Mouse (Mus musculus): Measurements from ENCODE around the gene Arid5b.
A peak's percentile ranks its signal among the peaks of the same experiment; 100 is the strongest.

The Arid5b gene

DNA sequence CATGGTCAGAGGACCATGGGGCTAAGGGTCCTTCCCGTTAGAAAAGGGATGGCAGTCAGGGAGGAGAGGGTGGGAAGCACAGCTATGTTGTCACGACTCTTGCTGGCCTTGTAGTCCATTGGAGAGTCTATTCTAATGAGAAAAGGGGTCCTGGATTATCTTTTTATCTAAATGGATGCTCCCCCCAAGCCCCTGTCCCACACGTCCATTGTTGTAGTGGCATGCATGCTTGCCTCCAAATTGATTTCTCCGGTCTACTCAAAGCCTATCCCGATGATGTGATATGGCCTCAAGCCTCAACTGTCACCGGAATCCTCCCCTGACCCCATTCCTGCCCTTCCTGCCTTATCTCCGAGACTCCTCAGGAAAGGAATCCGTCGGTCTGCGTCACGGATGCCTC lies 187.5 kb downstream of the Arid5b start:
- no peak for DNase-seq (ENCODE audit: extremely low spot score, low read depth, low spot score)

DNA sequence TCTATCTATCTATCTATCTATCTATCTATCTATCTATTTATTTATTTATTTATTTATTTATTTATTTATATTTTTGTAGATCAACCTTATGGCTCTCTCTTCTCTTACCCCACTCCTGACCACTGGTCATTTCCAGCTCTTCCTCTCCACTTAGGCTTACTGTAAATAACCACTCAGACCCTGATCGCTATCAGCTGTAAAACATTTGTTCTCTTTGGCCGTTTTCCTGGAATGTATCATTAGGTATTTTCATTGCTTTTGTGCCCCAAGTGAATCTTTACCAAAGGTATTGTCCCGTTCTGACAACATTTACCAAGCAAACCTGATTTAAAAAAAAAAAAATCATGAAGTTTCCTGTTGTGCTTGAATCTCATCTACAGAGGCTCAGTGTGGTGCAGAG lies 188.0 kb downstream of the Arid5b start:
- no peak for DNase-seq (ENCODE audit: extremely low spot score, low read depth, low spot score)

DNA sequence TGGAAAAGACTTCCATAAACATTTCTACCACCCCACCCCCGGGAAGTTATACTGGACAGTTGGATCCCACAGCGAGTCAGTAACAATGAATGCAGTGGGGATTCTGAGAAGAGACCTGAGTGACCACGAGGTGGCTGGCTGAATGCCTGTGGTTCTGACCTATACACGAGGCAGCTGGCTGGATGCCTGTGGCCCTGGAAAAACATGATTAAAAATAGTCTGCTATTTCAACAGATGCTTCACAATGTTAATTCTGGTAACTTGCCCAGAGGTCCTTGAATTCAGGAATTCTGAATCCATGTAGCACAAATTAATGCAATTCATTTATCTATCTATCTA lies 188.4 kb downstream of the Arid5b start:
- no peak for DNase-seq (ENCODE audit: extremely low spot score, low read depth, low spot score)

DNA sequence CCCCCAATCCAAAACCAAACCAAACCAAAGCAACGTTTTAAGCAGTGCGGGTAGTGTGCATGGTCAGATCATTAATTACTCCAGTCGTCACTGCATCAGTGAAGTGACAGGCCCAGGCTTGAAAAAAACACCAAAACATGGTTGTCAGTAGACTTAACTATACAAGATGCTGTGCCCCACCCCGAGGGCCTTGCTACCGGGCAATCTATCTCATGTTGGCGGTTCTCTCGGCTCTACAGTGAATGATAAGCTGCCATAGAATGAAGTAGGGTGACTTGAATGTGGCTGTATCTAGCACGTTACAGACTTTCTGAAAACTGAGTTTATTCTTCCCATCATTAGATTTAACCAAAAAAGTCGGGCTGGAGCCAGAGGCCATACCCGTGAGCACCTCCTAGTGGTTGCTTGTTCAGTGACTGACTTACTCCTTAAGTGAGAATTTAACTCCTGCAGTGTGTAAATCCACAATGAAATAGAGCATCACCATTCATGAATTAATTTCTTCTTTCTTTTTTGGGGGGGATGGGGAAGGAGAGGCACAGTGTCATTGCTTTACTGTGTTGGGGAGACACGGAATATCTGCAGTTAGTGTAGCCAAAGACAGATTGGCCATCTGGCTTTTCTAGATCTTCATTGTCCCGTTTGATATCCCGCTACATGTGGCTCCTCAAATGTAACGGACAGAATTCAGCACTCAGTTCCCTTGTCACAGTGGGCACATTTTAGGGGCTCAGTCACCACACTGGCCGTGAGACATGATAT lies 188.9 kb downstream of the Arid5b start:
- DNase-seq (ENCODE audit: extremely low spot score, low read depth, low spot score), result no peak

DNA sequence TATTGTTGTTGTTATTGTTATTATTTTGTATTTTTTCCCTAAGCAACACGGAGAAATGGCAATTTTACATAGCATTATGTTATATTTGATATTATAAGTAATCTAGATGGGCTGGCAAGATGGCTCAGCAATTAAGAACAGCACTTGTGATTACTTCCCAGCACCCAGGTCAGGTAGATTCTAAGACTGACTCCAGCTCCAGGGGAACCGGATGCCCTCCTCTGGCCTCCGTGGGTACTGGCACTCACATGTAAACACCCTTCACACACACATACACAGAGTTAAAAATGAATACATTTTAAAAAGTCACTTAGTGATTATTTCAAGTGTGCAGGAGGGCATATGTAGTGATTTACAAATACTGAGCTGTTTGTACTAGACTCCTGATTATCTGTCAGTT lies 190.8 kb downstream of the Arid5b start:
- DNase-seq (ENCODE audit: extremely low spot score, low read depth, low spot score), result no peak

DNA sequence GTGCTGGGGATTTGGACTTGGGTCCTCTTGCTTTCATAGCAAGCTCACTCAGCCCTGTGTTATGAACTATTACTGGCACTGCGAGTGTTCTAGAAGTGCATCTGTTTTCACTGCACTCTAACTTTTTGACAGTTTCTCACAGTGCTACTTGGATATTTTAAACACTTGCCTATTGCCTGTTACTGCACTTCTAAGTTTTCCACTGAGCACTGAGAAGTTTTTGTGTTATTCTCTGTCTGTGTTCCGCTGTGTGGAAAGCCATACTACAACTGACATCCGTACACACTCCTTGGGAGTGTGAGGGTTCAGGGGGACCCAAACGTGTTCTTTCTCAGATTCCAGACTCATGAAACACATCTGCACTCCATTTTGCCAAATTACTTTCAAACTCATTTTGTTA lies 191.6 kb downstream of the Arid5b start:
- no peak for DNase-seq (ENCODE audit: extremely low spot score, low read depth, low spot score)

DNA sequence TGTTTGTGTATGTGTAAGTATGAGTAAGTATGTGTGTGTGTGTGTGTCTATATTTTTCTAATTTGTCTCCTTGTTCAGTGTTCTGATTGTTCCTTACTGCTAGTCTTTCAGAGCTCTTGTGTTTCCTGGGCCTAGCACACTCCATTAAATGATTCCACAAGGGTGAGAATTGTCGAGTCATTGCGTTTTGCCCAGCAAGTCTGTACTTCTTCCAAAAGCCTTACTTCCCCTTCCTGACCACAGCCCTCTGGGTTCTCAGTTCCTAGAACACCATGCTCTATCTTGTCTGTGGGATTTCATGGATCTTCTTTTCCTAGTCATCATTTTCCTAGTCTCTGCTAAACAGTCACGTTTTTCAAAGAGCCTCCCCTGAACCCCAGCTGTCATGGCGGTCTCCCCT lies 193.0 kb downstream of the Arid5b start:
- no peak for DNase-seq (ENCODE audit: extremely low spot score, low read depth, low spot score)

DNA sequence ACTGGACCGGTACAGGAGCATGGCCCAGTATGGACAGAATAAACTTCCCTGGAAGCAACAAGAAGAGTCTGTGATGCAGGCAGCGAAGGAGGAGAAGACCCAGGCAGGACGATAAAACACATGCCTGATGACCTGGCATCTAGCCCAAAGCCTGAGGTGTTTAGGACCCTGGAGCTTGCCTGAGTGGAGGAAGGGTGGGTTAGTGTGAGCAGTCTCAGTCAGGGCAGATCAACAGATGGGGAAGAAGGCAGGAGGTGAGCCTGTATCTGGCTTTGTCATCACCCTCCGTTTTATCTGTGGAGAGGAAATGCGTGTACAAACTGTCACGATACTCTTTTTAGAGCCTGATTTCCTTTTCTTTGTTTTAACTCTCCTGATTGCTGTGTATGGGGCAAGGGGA lies 196.8 kb downstream of the Arid5b start:
- DNase-seq (ENCODE audit: extremely low spot score, low read depth, low spot score), result no peak

DNA sequence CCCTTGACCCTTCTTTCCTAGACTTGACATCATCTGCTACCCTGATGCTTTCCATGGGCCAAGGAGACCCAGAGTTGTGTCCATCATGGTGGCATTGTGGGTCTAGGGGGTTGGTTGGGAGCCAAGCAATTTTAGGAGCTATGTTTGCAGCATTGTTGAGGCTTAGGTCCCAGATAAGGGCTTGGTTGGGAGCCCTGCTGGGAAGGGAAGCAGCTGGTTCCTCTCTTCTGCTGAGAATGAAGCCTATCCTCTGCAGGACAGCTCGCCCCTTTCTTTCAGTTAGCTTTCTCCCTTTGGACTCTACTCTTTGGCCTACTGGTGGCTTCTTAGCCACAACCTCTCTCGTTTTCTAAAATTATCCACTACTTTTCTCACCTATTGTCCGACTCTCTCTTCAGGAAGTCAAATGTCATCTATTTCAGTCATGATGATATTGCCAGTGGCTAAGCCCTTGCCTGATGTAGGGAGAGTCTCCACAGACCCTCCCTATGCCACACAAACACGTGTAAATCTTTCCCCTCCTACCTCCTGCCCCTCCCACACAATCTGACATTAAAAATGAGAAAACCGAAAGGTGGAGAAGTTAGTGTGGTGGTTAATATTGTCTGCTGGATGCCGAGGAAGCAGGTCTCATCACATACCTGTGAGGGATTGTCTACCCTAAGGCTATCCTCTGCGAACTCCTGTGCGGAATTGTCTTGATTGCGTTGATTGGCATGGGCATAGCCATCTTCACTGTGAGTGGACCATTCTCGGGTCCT lies 198.4 kb downstream of the Arid5b start:
- no peak for DNase-seq (ENCODE audit: extremely low spot score, low read depth, low spot score)

DNA sequence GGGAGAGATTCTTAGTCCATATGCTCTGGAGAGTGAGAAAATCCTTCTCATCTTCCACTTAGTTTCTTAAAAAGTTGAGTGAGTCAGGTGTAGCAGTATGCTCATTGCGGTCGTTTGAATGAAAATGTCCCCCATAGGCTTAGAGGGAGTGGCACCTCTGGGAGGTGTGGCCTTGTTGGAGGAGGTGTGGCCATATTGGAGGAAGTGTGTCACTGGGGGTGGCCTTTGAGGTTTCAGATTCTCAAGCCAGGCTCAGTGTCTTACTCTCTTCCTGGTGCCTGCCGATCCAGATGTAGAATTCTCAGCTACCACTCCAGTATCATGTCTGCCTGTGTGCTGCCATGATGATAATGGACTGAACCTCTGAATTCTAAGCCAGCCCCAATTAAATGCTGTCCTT lies 199.8 kb downstream of the Arid5b start:
- DNase-seq (ENCODE audit: extremely low spot score, low read depth, low spot score), result no peak

DNA sequence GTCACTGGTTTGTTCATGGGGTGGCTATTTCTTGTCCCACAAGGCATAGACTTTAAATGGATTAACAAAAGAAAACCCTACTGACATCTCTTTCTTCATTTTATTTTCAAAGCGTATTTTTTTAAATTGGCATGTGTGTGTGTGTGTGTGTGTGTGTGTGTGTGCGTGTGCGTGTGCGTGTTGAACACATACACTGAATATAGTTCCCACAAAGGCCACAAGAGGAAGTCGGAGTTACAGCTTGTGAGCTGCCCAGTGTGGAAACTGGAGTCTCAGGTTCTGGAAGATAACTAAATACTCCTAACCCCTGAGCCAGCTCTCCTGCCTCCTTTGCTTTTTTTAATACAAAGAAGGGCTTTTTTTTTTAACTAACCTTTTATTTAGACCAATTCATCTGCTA lies 203.4 kb downstream of the Arid5b start:
- no peak for DNase-seq (ENCODE audit: extremely low spot score, low read depth, low spot score)

DNA sequence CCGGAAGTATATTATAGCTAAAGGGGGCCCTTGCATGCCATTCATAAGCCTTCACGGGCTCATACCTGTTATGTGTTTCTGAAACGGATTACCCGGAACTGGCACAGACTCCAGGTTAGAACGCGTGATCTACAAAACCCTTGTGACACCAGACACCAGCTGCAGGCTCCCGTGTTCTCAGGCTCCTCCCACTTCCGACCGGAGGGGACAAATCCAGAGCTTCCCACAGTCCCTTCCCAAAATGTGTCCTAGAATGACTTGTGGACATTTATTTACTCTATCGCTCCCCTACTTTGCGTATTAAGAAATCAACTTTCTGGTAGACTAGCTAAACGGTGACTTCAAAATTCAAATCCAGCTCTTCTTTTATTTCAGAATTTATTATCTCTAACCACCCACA lies 204.2 kb downstream of the Arid5b start:
- DNase-seq (ENCODE audit: extremely low spot score, low read depth, low spot score), result no peak

DNA sequence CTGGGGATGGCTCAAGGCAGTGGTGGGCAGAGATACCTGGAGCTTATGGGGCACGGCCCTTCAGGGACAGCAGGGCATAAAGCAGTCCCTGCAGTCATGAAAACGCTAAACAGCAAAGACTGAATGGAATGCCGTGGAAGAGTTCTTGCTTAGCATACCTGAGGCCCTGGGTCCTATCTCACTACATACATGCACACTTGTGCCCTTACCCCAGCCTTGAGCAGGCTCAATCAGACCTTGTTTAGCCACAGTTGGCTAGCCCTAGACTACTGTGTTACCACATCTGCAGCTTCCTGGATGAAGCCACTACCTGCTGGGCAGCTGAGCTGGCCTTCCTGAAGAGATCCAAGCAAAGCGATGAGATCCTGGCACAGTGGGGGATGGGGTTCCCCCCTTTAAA lies 205.9 kb downstream of the Arid5b start:
- DNase-seq (ENCODE audit: extremely low spot score, low read depth, low spot score), result no peak

DNA sequence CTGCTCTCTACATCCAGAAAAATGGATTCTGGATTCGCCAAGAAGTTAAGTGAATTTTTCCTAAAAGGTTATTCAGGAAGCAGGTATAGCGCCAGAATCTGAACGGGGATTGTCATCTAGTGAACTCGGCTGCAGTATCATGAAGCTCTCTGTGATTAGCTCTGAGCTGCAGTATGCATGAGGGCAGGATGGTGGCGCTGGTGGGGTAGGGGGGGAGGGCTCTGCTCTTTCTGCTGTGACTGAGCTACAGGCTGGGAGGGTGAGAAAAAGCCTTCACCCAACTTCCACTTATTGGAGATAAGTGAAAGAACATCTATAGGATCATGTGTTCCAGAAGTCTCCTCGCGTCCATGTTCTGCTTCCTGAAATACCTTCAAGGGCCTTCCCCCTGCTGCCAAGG lies 207.5 kb downstream of the Arid5b start:
- DNase-seq (ENCODE audit: extremely low spot score, low read depth, low spot score), result no peak

DNA sequence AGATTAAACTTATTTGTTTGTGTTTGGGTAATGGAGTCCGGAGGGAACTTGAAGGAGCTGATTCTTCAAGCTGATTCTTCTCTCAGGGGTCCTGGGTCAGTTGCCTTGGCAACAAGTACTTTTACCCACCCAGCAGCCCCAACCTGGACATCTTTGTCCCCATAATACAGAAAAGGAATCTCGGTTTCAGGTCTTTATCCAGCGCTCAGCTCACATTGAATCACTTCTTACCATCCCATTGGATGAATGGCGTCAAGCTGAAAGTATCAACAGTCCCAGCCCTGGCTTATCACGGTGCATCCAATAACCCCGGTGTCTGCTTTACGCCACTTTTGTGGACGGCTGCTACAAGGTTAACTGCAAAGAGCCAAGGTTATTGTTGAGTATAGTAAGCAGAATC lies 210.1 kb downstream of the Arid5b start:
- no peak for DNase-seq (ENCODE audit: extremely low spot score, low read depth, low spot score)

DNA sequence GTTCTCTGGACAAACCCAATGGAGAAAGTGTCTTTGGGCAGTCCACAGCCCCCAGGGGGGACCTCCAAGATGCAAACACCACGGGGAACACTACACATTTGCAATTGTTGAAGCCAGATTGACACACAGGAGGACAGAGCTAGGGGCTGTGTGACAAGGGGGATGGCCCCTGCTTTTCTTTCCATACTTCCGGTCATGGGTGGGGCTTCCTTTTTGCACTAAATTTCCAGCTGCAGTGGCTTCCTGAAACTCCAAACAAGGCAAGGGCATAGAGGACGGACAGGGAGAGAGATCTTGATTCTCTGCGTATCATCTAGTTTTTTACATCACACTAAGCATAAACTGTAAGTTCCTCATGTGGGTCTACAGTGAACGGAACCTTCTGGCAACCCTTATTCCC lies 210.6 kb downstream of the Arid5b start:
- DNase-seq (ENCODE audit: extremely low spot score, low read depth, low spot score), result no peak

DNA sequence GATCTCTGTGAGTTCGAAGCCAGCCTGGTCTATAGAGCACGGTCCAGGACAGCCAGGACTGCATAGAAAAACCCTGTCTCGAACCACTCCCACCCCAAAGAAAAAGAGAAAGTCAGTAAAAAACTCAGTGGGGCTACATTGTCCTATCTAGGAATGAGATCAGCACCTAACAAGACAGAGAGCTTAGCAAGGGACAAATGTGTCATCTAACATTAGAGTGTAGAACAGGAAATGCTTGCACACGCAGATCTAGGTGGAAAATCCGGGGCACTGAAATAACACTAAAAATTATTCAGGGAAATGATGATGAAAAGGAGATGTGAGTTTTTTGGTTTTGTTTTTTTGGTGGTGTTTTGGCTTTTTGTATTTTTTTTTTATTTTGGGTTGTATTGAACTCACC lies 212.4 kb downstream of the Arid5b start:
- no peak for DNase-seq (ENCODE audit: extremely low spot score, low read depth, low spot score)

DNA sequence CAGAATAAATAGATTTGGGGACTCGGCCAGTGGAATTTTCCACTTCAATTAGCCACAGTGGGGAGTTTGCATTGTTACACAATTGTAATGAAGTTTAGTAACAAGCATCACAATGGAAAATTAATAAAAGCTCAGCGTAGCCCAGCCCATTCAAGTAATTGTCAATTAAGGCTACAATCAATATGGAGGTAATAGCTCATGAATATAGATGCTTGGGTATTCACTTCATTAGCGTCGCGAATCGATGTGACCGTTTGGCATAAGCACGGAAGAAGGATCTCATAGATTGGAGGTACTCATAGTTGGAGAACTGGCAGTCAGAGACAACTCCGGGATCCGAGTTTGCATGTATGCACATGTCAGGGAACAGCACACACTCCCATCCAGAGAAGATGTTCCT lies 214.0 kb downstream of the Arid5b start:
- DNase-seq (ENCODE audit: extremely low spot score, low read depth, low spot score), result no peak

DNA sequence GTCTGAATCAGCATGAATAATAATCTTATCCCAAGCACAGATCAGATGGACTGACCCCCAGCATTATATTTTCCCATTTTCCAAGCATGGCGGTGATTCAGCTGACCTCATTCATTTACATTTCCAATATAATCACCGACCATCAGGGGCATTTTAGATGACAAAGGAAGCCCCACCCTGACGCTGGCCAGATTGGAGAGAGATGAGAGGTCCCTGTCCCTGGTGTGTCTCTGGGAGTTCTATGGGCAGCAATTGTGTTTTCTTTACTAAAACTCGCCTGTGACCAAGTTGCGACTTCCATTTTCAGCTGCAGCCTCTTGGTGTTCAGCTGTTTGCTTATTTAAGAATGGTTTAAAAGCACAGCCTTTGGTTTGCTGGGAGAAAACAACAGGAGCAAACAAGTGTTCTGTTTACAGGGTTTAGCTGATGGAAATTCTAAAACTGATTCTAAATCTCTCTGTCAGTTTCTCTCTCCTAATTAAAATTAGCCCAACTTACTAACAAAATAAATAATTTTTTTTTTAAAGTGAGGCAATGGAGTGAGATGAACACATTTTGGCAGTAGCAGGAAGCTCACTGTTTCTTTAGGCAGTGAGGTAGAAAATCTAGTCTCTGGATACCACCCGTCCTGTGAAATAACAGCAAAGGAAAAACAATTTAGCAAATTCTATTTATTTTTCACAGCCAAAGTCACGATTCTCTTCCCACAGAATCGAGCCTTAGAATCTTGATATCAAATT lies 214.6 kb downstream of the Arid5b start:
- no peak for DNase-seq (ENCODE audit: extremely low spot score, low read depth, low spot score)

DNA sequence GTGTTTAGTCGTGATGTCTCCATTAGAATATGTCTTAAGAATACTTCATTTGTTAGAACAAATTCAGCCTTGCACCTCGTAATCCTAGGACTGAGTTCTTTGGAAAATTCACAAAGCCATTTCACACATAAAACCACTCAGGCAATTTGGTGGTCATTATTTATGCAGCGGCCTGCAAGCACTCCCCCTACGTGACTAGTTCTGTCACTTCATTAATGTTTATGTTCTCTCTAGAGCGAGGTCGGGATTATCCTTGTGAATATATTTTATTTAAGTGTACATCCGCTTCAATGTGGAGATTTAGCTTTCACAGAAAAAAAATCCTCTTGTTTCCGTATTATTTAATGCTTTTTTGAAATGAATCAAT lies 217.3 kb downstream of the Arid5b start:
- DNase-seq (ENCODE audit: extremely low spot score, low read depth, low spot score), result peak; percentile 12

DNA sequence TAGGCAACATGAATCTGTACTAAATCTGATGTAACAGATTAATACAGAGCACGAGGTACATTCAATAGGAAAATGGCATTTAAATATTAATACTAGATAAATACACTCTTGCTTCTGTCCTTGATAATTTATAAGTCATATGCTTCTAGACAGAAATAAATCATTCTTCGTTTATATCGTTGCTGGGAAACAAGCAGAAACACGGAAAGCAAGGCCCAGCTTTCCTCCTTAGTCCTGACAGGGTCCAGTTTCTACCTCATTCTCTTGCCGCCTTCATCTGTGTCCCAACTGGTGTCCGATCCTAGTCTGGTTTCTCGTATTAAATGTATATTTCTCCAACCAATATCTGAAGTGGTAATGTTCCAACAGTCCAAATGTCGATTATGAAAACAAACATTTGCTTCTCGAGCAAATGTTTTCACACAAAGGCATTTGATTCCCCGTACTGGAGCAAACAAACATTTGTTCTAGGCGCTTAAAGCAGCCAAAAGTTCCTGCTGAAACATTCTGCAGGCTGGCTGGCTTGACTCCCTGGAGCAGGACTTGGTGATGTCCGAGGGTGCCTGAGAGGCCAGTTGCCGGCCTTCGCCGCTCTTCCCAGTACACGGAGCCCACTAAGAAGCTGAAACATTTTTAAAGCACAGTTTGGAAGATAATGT lies 217.8 kb downstream of the Arid5b start:
- no peak for DNase-seq (ENCODE audit: extremely low spot score, low read depth, low spot score)

DNA sequence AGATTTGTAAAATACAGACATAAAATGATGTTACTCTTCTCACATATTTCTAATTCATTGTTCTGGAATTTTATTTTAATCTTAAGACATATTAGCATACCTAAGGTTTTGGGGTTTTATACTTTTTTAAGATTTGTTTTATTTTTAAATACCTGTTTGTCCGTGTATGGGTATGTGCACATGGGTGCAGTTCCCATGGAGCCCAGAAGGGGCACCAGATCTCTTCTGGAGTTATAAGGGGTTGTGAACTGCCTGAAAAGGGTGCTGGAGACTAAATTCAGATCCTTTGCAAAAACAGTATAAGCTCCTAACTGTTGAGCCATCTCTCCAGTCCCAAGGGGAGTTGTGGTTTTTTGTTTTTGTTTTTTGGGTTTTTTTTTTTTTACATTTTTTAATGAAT lies 220.2 kb downstream of the Arid5b start:
- DNase-seq (ENCODE audit: extremely low spot score, low read depth, low spot score), result no peak
